Mouse (Mus musculus) cortical plate, adult 2 months (tissue): ENCODE measurements around the gene Tmem239. TPM values are rescaled to one million over a fixed set of nuclear protein-coding genes. Genes with fewer than 3 reads are reported as not detected.
A peak's percentile ranks its signal among the peaks of the same experiment; 100 is the strongest.

Source experiments
- H3K27ac ChIP-seq: fragments of 200-500 bp; 2 replicates; pipeline ENCODE4 v1.5.1; 2012; ENCODE audit warnings: low read length, control low read depth, inconsistent platforms; ENCODE audit not compliant: insufficient read depth
- H3K4me1 ChIP-seq: fragments of 200-500 bp; 2 replicates; pipeline ENCODE4 v1.6.1; 2011; ENCODE audit warnings: low read length; ENCODE audit not compliant: control insufficient read depth, insufficient read depth
- H3K4me3 ChIP-seq: fragments of 200-500 bp; 2 replicates; pipeline ENCODE4 v1.5.1; 2011; ENCODE audit warnings: mild to moderate bottlenecking, low read length, control low read depth; ENCODE audit not compliant: insufficient read depth
- CTCF ChIP-seq: fragments of 200-500 bp; IDR thresholded peaks from 2 replicates; pipeline ENCODE4 v1.5.1; 2011; ENCODE audit warnings: mild to moderate bottlenecking, control low read depth, low read length; ENCODE audit not compliant: insufficient read depth; ENCODE audit errors: extremely low read depth
- POLR2A ChIP-seq: fragments of 200-500 bp; IDR thresholded peaks from 2 replicates; pipeline ENCODE4 v1.6.1; 2011; ENCODE audit warnings: mild to moderate bottlenecking, low read length, control low read depth; ENCODE audit not compliant: insufficient read depth; ENCODE audit errors: extremely low read depth
- polyA plus RNA-seq: library from polyadenylated mRNA; depleted of rRNA; stranded (reverse); fragments of >200 nt; gene quantifications from 2 replicates; pipeline ENCODE4 v1.2.3, GENCODE M21; 2012

The Tmem239 gene
- polyA plus RNA-seq, 1 experiment: not detected

DNA sequence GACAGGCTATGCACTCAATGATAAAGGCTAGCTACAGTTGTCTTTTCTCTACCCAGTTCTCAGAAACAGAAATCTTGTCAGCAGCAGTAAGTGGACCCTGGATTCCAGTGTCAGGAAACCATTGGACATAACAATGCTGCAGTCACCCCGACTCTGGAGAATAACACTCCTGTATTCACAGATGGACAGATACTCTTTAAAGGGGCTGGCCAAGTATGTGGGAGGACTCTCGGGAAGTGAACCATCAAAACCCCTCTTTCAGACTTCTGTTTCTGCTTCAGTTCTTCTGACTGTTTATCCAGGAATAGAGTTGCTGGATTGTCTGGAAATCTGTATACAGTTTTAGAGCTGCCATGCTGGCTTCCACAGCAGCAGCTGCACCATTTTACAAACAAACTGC, 23.6 kb downstream of the Tmem239 start:
- TF ChIP-seq CTCF (no peak), POLR2A (no peak)
- Histone ChIP-seq H3K4me3 (no peak overlapping the region), H3K4me1 (no peaks in the 10 kb centered on the region; the same call in 1 of the 2 replicates)

DNA sequence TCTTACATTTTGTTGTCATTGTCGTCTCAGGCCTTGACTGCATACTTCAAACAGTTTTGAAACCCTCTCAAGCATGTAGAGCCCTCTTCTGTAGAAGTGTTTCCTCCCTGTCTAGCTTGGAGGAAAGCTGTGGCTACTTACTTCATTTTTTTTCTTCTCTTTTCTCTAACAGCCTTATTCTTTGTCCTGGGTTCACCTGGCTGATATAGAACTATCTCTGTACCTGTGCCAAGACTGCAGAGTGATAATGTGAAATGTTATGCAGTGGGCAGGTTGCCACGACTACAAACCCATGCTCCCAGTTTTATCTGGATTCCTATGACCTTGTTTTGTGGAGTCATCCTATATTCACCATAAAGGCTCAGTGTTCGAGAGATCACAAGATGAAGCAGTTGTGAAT, 24.2 kb downstream of the Tmem239 start:
- H3K27ac ChIP-seq: no peak overlapping the region
- no peak for TF ChIP-seq POLR2A
- TF ChIP-seq CTCF: no peak
- no peaks in the 10 kb centered on the region; the same call in 1 of the 2 replicates for H3K4me1 ChIP-seq
- H3K4me3 ChIP-seq: no peak overlapping the region

More for the DNA sequence above, 23.6 kb downstream of the Tmem239 start:
- no peak overlapping the region for H3K27ac ChIP-seq

GRCm38 (mm10) chr2:130432157-130432556, 25.9 kb downstream of the Tmem239 start:
- Histone ChIP-seq H3K4me1 (no peaks in the 10 kb centered on the region; the same call in 1 of the 2 replicates), H3K27ac (no peak overlapping the region), H3K4me3 (no peak overlapping the region)
- TF ChIP-seq POLR2A: no peak
- TF ChIP-seq CTCF: no peak

DNA sequence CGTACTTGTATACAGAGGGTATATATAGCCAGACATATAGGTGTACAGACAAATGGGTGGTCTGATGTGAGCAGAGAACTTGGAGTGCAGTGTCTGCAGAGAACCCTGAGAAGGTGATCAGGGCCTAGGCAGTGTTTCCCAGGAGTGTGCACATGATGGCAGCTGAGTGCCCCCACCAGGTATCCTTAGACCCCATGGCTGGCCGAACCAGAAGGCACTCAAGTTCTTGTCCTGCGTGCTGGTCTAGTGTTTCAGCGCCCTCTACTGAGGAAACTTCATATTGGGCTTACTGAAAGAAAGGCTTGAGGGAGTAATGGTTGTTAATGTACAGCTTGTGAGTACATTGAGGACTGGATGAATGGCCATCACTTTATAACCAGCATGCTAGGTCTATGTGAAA, 26.9 kb downstream of the Tmem239 start:
- no peak overlapping the region for H3K27ac ChIP-seq
- peak; percentile 65 for TF ChIP-seq CTCF
- TF ChIP-seq POLR2A: no peak
- H3K4me3 ChIP-seq: no peak overlapping the region
- no peaks in the 10 kb centered on the region; the same call in 1 of the 2 replicates for H3K4me1 ChIP-seq

- no peak for TF ChIP-seq POLR2A
- no peak for TF ChIP-seq CTCF
- no peaks in the 10 kb centered on the region for H3K4me1 ChIP-seq
- H3K4me3 ChIP-seq: no peak overlapping the region
- no peak overlapping the region for H3K27ac ChIP-seq
Observed at GRCm38 (mm10) chr2:130436769-130437168, 30.5 kb downstream of the Tmem239 start.

- Histone ChIP-seq H3K27ac (no peak overlapping the region), H3K4me1 (no peaks in the 10 kb centered on the region), H3K4me3 (no peak overlapping the region)
- no peak for TF ChIP-seq POLR2A
- TF ChIP-seq CTCF: no peak
Observed at GRCm38 (mm10) chr2:130438861-130439260, 32.6 kb downstream of the Tmem239 start.

DNA sequence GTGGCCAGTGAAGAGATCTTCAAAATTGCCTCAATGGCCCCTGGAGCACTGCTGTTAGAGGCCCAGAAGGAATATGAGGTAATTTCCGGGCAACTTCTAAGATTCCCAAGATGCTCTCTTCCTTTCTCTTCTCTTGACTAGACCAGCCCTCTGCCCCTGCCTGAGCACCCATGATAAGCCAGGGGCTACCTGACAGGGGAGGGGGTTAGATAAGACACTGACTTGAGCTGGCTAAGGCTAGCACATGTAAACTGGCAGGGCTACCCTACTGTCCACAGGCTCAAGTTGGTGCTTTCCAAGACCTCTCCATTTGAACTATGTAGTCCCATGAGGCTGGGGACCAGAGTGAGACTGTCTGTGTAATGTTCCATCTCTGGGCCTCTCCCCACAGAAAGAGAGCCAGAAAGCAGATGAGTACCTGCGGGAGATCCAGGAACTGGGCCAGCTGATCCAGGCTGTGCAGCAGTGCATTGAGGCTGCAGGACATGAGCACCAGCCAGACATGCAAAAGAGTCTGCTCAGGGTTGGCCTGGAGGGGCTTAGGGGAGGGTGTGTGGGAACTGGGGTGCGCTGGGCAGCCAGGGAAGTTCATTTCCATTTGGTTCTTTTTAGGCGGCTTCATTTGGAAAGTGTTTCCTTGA, 33.7 kb downstream of the Tmem239 start:
- no peak for TF ChIP-seq POLR2A
- no peak for TF ChIP-seq CTCF
- Histone ChIP-seq H3K4me1 (no peaks in the 10 kb centered on the region), H3K4me3 (no peak overlapping the region), H3K27ac (no peak overlapping the region)

GRCm38 (mm10) chr2:130442162-130442561, 35.9 kb downstream of the Tmem239 start:
- Histone ChIP-seq H3K4me1 (no peaks in the 10 kb centered on the region), H3K4me3 (no peak overlapping the region), H3K27ac (no peak overlapping the region)
- TF ChIP-seq POLR2A (no peak), CTCF (no peak)

DNA sequence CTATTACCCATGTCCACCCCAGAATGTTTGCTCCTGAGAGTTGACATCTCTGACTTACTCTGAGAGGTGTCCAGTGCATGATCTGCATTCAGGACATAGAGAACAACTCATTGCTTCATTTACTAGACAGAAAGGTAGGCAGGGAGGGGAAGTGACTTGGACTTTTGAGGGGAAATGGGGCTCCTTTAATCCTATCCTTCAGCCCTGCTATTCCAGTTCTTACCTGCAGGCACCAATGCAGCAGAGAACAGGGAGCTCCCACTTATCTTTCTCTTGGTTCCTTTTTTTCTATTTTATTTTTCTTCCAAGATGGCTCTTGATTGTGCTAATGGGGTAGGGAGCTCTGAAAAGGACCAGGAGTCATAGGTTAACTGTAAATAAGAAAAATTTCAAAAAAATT, 42.2 kb downstream of the Tmem239 start:
- Histone ChIP-seq H3K4me3 (no peak overlapping the region), H3K4me1 (peaks cover 4% of the 10 kb centered on the region; the same call in 1 of the 2 replicates), H3K27ac (no peak overlapping the region)
- TF ChIP-seq CTCF (no peak), POLR2A (no peak)
